Mouse (Mus musculus) E14TG2a.4 (cell line): ENCODE results near the gene Lhpp.

Source experiments
- CTCF ChIP-seq: conservative IDR thresholded peaks from 2 replicates; pipeline ENCODE4 v1.5.1; 2014; ENCODE audit warnings: low read length
- NANOG ChIP-seq: IDR thresholded peaks from 2 replicates; pipeline ENCODE4 v1.6.1; 2014; ENCODE audit warnings: borderline replicate concordance, low read length, mixed read lengths
- POU5F1 ChIP-seq: IDR thresholded peaks from 2 replicates; pipeline ENCODE4 v1.6.1; 2014; ENCODE audit warnings: low read length, borderline replicate concordance

GRCm38 (mm10) chr7:132702024-132702423 lies 91.6 kb downstream of the Lhpp start:
- TF ChIP-seq CTCF (no peak), POU5F1 (no peak), NANOG (no peak)
